Mouse (Mus musculus) ES-E14 (cell line): ENCODE results near the gene Tpst2.

Source experiments
- CHD2 ChIP-seq: IDR thresholded peaks from 2 replicates; pipeline ENCODE4 v1.6.1; 2014; ENCODE audit warnings: mild to moderate bottlenecking, low read depth, low read length, inconsistent platforms
- MAFK ChIP-seq: IDR thresholded peaks from 2 replicates; pipeline ENCODE4 v1.6.1; 2014; ENCODE audit warnings: mild to moderate bottlenecking, low read depth, low read length, inconsistent platforms; ENCODE audit not compliant: insufficient read depth
- ZNF384 ChIP-seq: IDR thresholded peaks from 2 replicates; pipeline ENCODE4 v1.6.1; 2012; ENCODE audit warnings: low read depth, low read length, inconsistent platforms

DNA sequence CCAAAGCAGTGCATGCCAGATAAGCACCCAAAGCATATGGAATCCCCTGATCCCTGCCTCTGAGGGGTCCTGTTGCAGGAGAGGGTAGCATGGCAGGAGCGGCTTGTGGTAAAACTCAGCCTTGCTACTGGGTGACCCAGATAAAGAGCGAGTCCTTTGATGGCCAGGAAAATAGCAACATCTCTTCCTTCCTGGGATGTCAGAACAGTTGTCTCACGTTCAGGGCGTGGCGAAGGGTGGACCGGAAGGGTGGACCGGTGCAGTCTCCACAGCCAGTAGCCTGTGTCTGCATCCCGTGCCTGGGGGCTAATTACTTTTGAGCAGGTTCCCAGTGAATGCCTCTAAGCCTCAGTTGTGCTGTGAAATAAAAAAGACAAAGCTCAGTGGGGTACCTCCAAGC, 23.3 kb upstream of the Tpst2 start:
- TF ChIP-seq ZNF384 = no peak
- no peak for TF ChIP-seq CHD2
- TF ChIP-seq MAFK = no peak
